Mouse (Mus musculus) yolk sac, embryonic 10.5 days (tissue): Measurements from ENCODE around the gene Sorcs3.

Source experiments
- DNase-seq: peaks from one replicate; pipeline ENCODE4 v3.0.0-alpha.2; 2017; ENCODE audit warnings: low spot score

The Sorcs3 gene

GRCm38 (mm10) chr19:48834342-48834741 is 628.5 kb downstream of the Sorcs3 start:
- no peak for DNase-seq

- no peak for DNase-seq
Measured at GRCm38 (mm10) chr19:48839418-48839817, 633.6 kb downstream of the Sorcs3 start.

- no peak for DNase-seq
Measured at GRCm38 (mm10) chr19:48847700-48848099, 641.9 kb downstream of the Sorcs3 start.

- DNase-seq = no peak
Measured at GRCm38 (mm10) chr19:48850466-48850865, 644.6 kb downstream of the Sorcs3 start.
